Mouse (Mus musculus) liver, embryonic 14.5 days (tissue): ENCODE measurements around the gene St8sia1. TPM values are rescaled to one million over a fixed set of nuclear protein-coding genes. Genes with fewer than 3 reads are reported as not detected.

Experiments used
- ATAC-seq: fragments of 200-750 bp; cut with Nextera tagmentation; 2 replicates; pipeline ENCODE4 v1.8.0; 2017; ENCODE audit warnings: moderate number of reproducible peaks, mild to moderate bottlenecking, moderate library complexity; ENCODE audit not compliant: insufficient read depth
- DNase-seq, 3 experiments: peaks; one replicate each; pipeline ENCODE4 v3.0.0-alpha.2; 2012 to 2013; ENCODE audit warnings: low read depth in 3 of 3, low spot score in 3 of 3
- H3K27ac ChIP-seq: fragments of 300-500 bp; sonication (generic); 2 replicates; pipeline ENCODE4 v1.5.1; 2014; ENCODE audit warnings: moderate library complexity, mild to moderate bottlenecking, control low read depth, inconsistent platforms
- H3K27me3 ChIP-seq: fragments of 300-500 bp; sonication (generic); 2 replicates; pipeline ENCODE4 v1.6.1; 2014; ENCODE audit warnings: mild to moderate bottlenecking, low read length, moderate library complexity; ENCODE audit not compliant: control insufficient read depth, insufficient read depth
- H3K36me3 ChIP-seq: fragments of 300-500 bp; sonication (generic); replicated peaks from 2 replicates; pipeline ENCODE4 v1.6.1; 2014; ENCODE audit warnings: low read depth; ENCODE audit not compliant: control insufficient read depth, insufficient read depth
- H3K4me1 ChIP-seq, 2 experiments: fragments of 200-500 bp in 1 of 2; fragments of 300-500 bp in 1 of 2; sonication (generic) in 1 of 2; replicated peaks; 2 replicates each; pipeline ENCODE4 v1.6.1; 2012 to 2014; ENCODE audit warnings: antibody characterized with exemption in 1 of 2, inconsistent platforms in 1 of 2, low read length in 1 of 2; ENCODE audit not compliant: control insufficient read depth in 2 of 2, insufficient read depth in 2 of 2
- H3K4me2 ChIP-seq: fragments of 300-500 bp; sonication (generic); 2 replicates; pipeline ENCODE4 v1.6.1; 2014; ENCODE audit warnings: low read depth, mild to moderate bottlenecking, control low read depth, moderate library complexity
- H3K4me3 ChIP-seq, 2 experiments: fragments of 200-500 bp in 1 of 2; fragments of 300-500 bp in 1 of 2; sonication (generic) in 1 of 2; 2 replicates each; pipeline ENCODE4 v1.5.1; 2012 to 2014; ENCODE audit warnings: low read depth in 2 of 2, low read length in 2 of 2, mild to moderate bottlenecking in 2 of 2, control low read depth in 1 of 2, inconsistent platforms in 1 of 2, moderate library complexity in 1 of 2; ENCODE audit not compliant: insufficient read depth in 1 of 2
- H3K9ac ChIP-seq: fragments of 300-500 bp; sonication (generic); replicated peaks from 2 replicates; pipeline ENCODE4 v1.6.1; 2014; ENCODE audit warnings: mild to moderate bottlenecking, control low read depth, moderate library complexity
- H3K9me3 ChIP-seq: fragments of 300-500 bp; sonication (generic); 2 replicates; pipeline ENCODE4 v1.6.1; 2016; ENCODE audit warnings: low read length, mixed read lengths; ENCODE audit not compliant: control insufficient read depth
- CTCF ChIP-seq: IDR thresholded peaks from 2 replicates; pipeline ENCODE4 v1.5.1; 2016; ENCODE audit warnings: antibody characterized with exemption, low read depth, control low read depth
- EP300 ChIP-seq: IDR thresholded peaks from 2 replicates; pipeline ENCODE4 v1.6.1; 2016; ENCODE audit warnings: antibody characterized with exemption, low read depth
- WGBS: fragments of 180-500 bp; shearing (Covaris S2); extraction: QIAGEN DNeasy Blood & Tissue Kit; methylation state at CpG from one replicate; pipeline ENCODE4 v1.1.7; 2014; ENCODE audit not compliant: insufficient replicate concordance; 5-methylcytosine and 5-hydroxymethylcytosine counted together
- polyA plus RNA-seq, 2 experiments: library from polyadenylated mRNA; depleted of rRNA in 1 of 2; stranded (reverse) in 1 of 2; unstranded in 1 of 2; fragments of >200 nt; fragmentation: Nextera tagmentation in 1 of 2; extraction: Ambion mirVana in 1 of 2; gene quantifications; 2 replicates each; pipeline versions ENCODE4 v1.2.1 to v1.2.3; 2012 to 2014

St8sia1 gene
- polyA plus RNA-seq, 2 experiments, result 0.03 to 0.07 TPM

DNA sequence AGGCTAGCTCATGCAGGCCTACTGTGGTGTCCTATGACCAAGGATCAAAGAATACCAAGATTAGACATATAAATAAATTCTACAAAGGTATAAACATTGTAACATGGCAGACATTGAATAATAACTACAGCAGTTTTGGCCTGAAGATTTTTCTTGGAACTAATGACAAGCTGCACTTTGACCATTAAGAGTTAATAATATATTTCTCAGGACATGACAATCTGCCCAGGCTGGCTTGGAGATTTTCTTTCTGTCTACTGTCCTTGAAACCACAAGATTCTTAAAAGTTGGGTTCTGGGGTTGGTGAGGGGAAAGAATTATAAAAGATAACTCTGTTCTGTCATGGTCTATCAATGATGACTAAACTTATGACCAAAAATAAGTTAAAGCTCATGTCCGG lies 103.9 kb downstream of the St8sia1 start:
- no peak overlapping the region for H3K27ac ChIP-seq
- 46% methylated on average over 1 of the region's 1 CpGs for WGBS
- H3K4me2 ChIP-seq, result no peak overlapping the region
- no peak overlapping the region for H3K4me3 ChIP-seq
- no peaks in the 10 kb centered on the region for H3K9me3 ChIP-seq
- no peaks in the 10 kb centered on the region for H3K4me1 ChIP-seq
- TF ChIP-seq EP300, result no peak
- TF ChIP-seq CTCF, result no peak
- no peak for DNase-seq
- H3K27me3 ChIP-seq, result no peaks in the 10 kb centered on the region
- H3K36me3 ChIP-seq, result no peaks in the 10 kb centered on the region
- no peak overlapping the region for H3K9ac ChIP-seq
- ATAC-seq, result no peak

DNA sequence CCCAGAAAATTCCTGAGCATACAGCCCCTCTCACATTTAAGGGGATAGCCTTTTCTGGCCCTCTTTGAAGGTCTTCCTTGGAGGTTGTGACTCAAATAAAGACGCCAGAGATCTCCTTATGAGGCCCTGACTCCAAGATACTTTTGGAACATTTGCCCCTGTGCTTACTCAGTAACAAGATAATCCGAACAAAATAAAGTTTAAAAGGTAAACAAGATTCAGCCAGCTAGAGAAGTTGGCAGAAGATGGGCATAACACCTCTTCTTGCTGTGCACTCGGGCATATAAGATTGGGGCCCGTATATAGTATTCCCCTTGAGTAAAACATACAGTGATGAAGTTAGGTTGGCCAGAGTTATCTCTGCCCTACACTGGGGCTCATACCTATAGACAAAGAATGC lies 104.3 kb downstream of the St8sia1 start:
- H3K4me1 ChIP-seq, result no peaks in the 10 kb centered on the region
- no peaks in the 10 kb centered on the region for H3K27me3 ChIP-seq
- no peaks in the 10 kb centered on the region for H3K36me3 ChIP-seq
- no peaks in the 10 kb centered on the region for H3K9me3 ChIP-seq
- DNase-seq (no peak), ATAC-seq (no peak)
- no peak overlapping the region for H3K4me3 ChIP-seq
- no peak for TF ChIP-seq EP300
- no peak for TF ChIP-seq CTCF
- WGBS, result 59% methylated on average over 4 of the region's 4 CpGs
- H3K27ac ChIP-seq, result no peak overlapping the region
- H3K4me2 ChIP-seq, result no peak overlapping the region
- no peak overlapping the region for H3K9ac ChIP-seq

DNA sequence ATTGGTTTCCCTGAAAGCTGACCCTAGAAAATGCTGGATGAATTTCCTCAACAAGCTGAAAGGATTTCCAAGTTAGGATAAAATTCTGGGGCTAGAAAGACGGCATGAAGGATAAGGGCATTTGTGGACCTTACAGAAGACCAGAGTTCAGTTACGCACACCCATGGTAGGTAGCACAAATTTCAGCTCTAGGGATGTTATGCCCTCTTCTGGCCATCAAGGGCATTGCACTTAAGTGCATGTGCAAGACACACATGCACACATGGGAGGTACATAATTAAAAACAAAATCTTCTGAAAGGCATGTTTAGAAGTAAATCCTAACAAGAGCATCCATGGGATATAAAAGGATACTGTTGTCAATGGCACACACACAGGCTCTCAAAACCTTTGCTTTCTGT lies 105.3 kb downstream of the St8sia1 start:
- H3K9me3 ChIP-seq, result no peaks in the 10 kb centered on the region
- no peak overlapping the region for H3K9ac ChIP-seq
- no peak overlapping the region for H3K27ac ChIP-seq
- no peaks in the 10 kb centered on the region for H3K27me3 ChIP-seq
- no peak overlapping the region for H3K4me3 ChIP-seq
- H3K4me2 ChIP-seq, result no peak overlapping the region
- H3K4me1 ChIP-seq, result no peaks in the 10 kb centered on the region
- TF ChIP-seq CTCF (peak; percentile 76), EP300 (no peak)
- H3K36me3 ChIP-seq, result no peaks in the 10 kb centered on the region
- DNase-seq, result no peak
- ATAC-seq, result no peak
- 62% methylated on average over 2 of the region's 2 CpGs for WGBS

DNA sequence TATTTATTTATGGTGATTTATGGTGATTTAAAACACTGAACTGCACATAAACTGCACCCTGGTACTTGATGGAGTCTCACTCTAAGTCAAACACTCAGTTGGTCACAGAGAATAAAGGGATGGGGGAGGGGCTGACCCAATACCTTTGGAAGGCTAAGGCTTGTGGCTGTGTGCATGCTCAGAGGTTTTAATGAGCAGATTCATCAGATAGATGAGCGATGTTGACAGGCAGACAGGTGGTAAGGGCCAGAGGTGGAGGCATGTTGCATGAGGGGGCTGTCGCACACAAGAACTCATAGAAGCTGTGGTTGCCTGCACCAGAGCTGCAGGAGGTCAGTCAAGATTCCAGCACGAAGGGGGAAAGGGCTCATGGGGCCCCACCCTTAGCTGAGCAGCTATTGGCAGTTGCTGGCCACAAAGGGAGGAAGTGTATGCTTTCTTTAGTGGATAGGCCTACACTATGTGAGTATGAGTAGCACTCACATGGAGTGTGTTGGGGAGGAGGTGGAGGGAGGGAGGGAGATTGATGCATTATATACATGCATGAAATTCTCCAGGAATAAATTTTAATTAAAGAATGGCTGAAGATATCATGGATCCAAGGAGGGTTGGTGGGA lies 107.9 kb downstream of the St8sia1 start:
- WGBS, result 31% methylated on average over 3 of the region's 3 CpGs
- TF ChIP-seq EP300 (no peak), CTCF (no peak)
- no peaks in the 10 kb centered on the region for H3K27me3 ChIP-seq
- no peak overlapping the region for H3K4me3 ChIP-seq
- no peak overlapping the region for H3K9ac ChIP-seq
- H3K4me1 ChIP-seq, result no peaks in the 10 kb centered on the region; a peak in 1 of 4 replicates
- no peak overlapping the region for H3K27ac ChIP-seq
- ATAC-seq (no peak), DNase-seq (no peak)
- H3K9me3 ChIP-seq, result no peaks in the 10 kb centered on the region
- no peak overlapping the region for H3K4me2 ChIP-seq
- no peaks in the 10 kb centered on the region for H3K36me3 ChIP-seq

DNA sequence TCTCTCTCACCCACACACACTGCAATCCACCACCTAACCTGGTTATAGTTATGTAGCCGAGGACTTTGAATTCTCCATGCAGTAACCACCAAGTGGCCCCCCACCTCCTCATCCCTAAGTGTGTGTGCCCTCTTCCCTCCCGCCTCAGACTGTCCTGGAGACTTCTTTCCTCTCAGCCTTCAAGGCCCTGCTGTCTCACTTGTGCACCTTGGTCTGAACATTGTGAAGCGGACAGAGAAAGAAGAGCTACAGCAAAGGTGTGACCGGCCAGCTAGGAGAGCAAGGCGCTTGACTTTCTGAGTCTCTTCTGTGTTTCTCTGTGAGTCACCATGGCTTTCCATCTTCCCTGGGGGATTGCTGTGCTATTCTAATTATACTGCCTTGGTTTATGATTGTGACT lies 108.5 kb downstream of the St8sia1 start:
- TF ChIP-seq EP300, result no peak
- TF ChIP-seq CTCF, result no peak
- DNase-seq, result no peak

More for the DNA sequence above, 108.5 kb downstream of the St8sia1 start:
- Histone ChIP-seq H3K36me3 (no peaks in the 10 kb centered on the region), H3K4me3 (no peak overlapping the region), H3K27ac (no peak overlapping the region), H3K9ac (no peak overlapping the region), H3K27me3 (no peaks in the 10 kb centered on the region), H3K4me2 (no peak overlapping the region), H3K4me1 (no peaks in the 10 kb centered on the region; a peak in 1 of 4 replicates), H3K9me3 (no peaks in the 10 kb centered on the region)
- no peak for ATAC-seq
- 72% methylated on average over 5 of the region's 5 CpGs for WGBS
